Mouse (Mus musculus): ENCODE results near the gene Taok2. TPM values are rescaled to one million over a fixed set of nuclear protein-coding genes. Genes with fewer than 3 reads are reported as not detected.

The Taok2 gene
- polyA plus RNA-seq, 1 experiment from 2014 or later = 55.2 TPM

- Histone ChIP-seq H3K27me3 (replicated peaks) (no peaks in the 10 kb centered on the region), H3K4me2 (peak overlapping the region; percentile 64), H3K27ac (replicated peaks) (peak overlapping the region; percentile 90), H3K9me3 (replicated peaks) (no peaks in the 10 kb centered on the region), H3K36me3 (0 out of 2 replicates have a peak, but pooled peaks cover 8% of the 10 kb centered on the region), H3K4me1 (peaks cover 49% of the 10 kb centered on the region), H3K9ac (replicated peaks) (peak overlapping the region; percentile 89), H3K4me3 (replicated peaks) (peak overlapping the region; percentile 68)
- 0 out of 2 replicates have a peak, but pooled peaks have one; percentile 8 for ATAC-seq (ENCODE audit: low FRiP score)
- 7% methylated on average over 10 of the region's 10 CpGs for WGBS
Measured at GRCm38 (mm10) chr7:126823940-126824339, 60.6 kb downstream of the Taok2 start.

GRCm38 (mm10) chr7:126823202-126823711 is 61.2 kb downstream of the Taok2 start:
- Histone ChIP-seq H3K27ac (replicated peaks) (peak overlapping the region; percentile 90), H3K27me3 (replicated peaks) (no peaks in the 10 kb centered on the region), H3K4me1 (peaks cover 49% of the 10 kb centered on the region), H3K4me2 (peak overlapping the region; percentile 64), H3K9ac (replicated peaks) (peak overlapping the region; percentile 89), H3K9me3 (replicated peaks) (no peaks in the 10 kb centered on the region), H3K4me3 (replicated peaks) (peak overlapping the region; percentile 68), H3K36me3 (0 out of 2 replicates have a peak, but pooled peaks cover 4% of the 10 kb centered on the region)
- peak; percentile 88 for ATAC-seq (ENCODE audit: low FRiP score)
- under 1% methylated on average over 12 of the region's 19 CpGs for WGBS

GRCm38 (mm10) chr7:126822741-126823140 is 61.8 kb downstream of the Taok2 start:
- peaks cover 49% of the 10 kb centered on the region for H3K4me1 ChIP-seq
- H3K9me3 ChIP-seq (replicated peaks) = no peaks in the 10 kb centered on the region
- peak overlapping the region; percentile 90 for H3K27ac ChIP-seq (replicated peaks)
- H3K36me3 ChIP-seq = 0 out of 2 replicates have a peak, but pooled peaks cover 4% of the 10 kb centered on the region
- peak overlapping the region; percentile 89 for H3K9ac ChIP-seq (replicated peaks)
- no peaks in the 10 kb centered on the region for H3K27me3 ChIP-seq (replicated peaks)
- H3K4me3 ChIP-seq (replicated peaks) = peak overlapping the region; percentile 68
- peak; percentile 29 for ATAC-seq (ENCODE audit: low FRiP score)
- WGBS = 9% methylated on average over 9 of the region's 9 CpGs
- H3K4me2 ChIP-seq = peak overlapping the region; percentile 64

GRCm38 (mm10) chr7:126821835-126822511 is 62.5 kb downstream of the Taok2 start:
- Histone ChIP-seq H3K36me3 (no peaks in the 10 kb centered on the region), H3K27me3 (replicated peaks) (no peaks in the 10 kb centered on the region), H3K9me3 (replicated peaks) (no peaks in the 10 kb centered on the region), H3K27ac (replicated peaks) (peak overlapping the region; percentile 90), H3K4me1 (peaks cover 42% of the 10 kb centered on the region), H3K9ac (replicated peaks) (peak overlapping the region; percentile 89), H3K4me2 (peak overlapping the region; percentile 64), H3K4me3 (replicated peaks) (peak overlapping the region; percentile 68)
- WGBS = 24% methylated on average over 7 of the region's 7 CpGs
- ATAC-seq (ENCODE audit: low FRiP score) = no peak

- no peaks in the 10 kb centered on the region for H3K36me3 ChIP-seq
- H3K9me3 ChIP-seq (replicated peaks) = no peaks in the 10 kb centered on the region
- WGBS = 25% methylated on average over 1 of the region's 1 CpGs
- no peak overlapping the region for H3K9ac ChIP-seq (replicated peaks)
- no peak overlapping the region for H3K27ac ChIP-seq (replicated peaks)
- H3K4me1 ChIP-seq = peaks cover 11% of the 10 kb centered on the region
- ATAC-seq (ENCODE audit: low FRiP score) = no peak
- H3K27me3 ChIP-seq (replicated peaks) = no peaks in the 10 kb centered on the region
- no peak overlapping the region for H3K4me2 ChIP-seq
- H3K4me3 ChIP-seq (replicated peaks) = no peak overlapping the region
Measured at GRCm38 (mm10) chr7:126818818-126819217, 65.7 kb downstream of the Taok2 start.

GRCm38 (mm10) chr7:126817595-126817994 is 66.9 kb downstream of the Taok2 start:
- no peaks in the 10 kb centered on the region for H3K36me3 ChIP-seq
- no peaks in the 10 kb centered on the region for H3K27me3 ChIP-seq (replicated peaks)
- ATAC-seq (ENCODE audit: low FRiP score) = no peak
- H3K9ac ChIP-seq (replicated peaks) = no peak overlapping the region
- no peaks in the 10 kb centered on the region for H3K9me3 ChIP-seq (replicated peaks)
- H3K4me3 ChIP-seq (replicated peaks) = no peak overlapping the region
- WGBS = 86% methylated on average over 7 of the region's 7 CpGs
- H3K4me1 ChIP-seq = peaks cover 8% of the 10 kb centered on the region
- no peak overlapping the region for H3K27ac ChIP-seq (replicated peaks)
- H3K4me2 ChIP-seq = no peak overlapping the region

- Histone ChIP-seq H3K4me1 (no peaks in the 10 kb centered on the region), H3K27ac (replicated peaks) (no peak overlapping the region), H3K4me3 (replicated peaks) (no peak overlapping the region), H3K27me3 (replicated peaks) (no peaks in the 10 kb centered on the region), H3K9ac (replicated peaks) (no peak overlapping the region), H3K9me3 (replicated peaks) (no peaks in the 10 kb centered on the region), H3K36me3 (no peaks in the 10 kb centered on the region), H3K4me2 (no peak overlapping the region)
- no peak for ATAC-seq (ENCODE audit: low FRiP score)
- WGBS = 84% methylated on average over 8 of the region's 8 CpGs
Measured at GRCm38 (mm10) chr7:126816494-126816893, 68.0 kb downstream of the Taok2 start.

GRCm38 (mm10) chr7:126815726-126816222 is 68.7 kb downstream of the Taok2 start:
- ATAC-seq (ENCODE audit: low FRiP score) = no peak
- Histone ChIP-seq H3K27ac (replicated peaks) (no peak overlapping the region), H3K4me3 (replicated peaks) (no peak overlapping the region), H3K9me3 (replicated peaks) (no peaks in the 10 kb centered on the region), H3K4me1 (no peaks in the 10 kb centered on the region), H3K36me3 (no peaks in the 10 kb centered on the region), H3K9ac (replicated peaks) (no peak overlapping the region), H3K4me2 (no peak overlapping the region), H3K27me3 (replicated peaks) (no peaks in the 10 kb centered on the region)
- whole genome bisulfite sequencing = 49% methylated on average over 8 of the region's 8 CpGs

Other genes starting within 250 kb of the Taok2 start
- gene Sgf29, start 235.4 kb downstream of the Taok2 start, polyA plus RNA-seq (2015; fragmentation: Nextera tagmentation; extraction: Ambion mirVana) = 53.2 and 64.5 TPM in 2 replicates
- 3.4 and 5.1 TPM in 2 replicates for gene Sult1a1, start 208.3 kb downstream of the Taok2 start, polyA plus RNA-seq (2015; fragmentation: Nextera tagmentation; extraction: Ambion mirVana)
- gene Bola2, start 189.3 kb downstream of the Taok2 start, polyA plus RNA-seq (2015; fragmentation: Nextera tagmentation; extraction: Ambion mirVana) = 131 and 154 TPM in 2 replicates
- gene Slx1b, start 188.9 kb downstream of the Taok2 start, polyA plus RNA-seq (2015; fragmentation: Nextera tagmentation; extraction: Ambion mirVana) = 13.9 and 18.2 TPM in 2 replicates
- gene Coro1a, start 176.9 kb downstream of the Taok2 start, polyA plus RNA-seq (2015; fragmentation: Nextera tagmentation; extraction: Ambion mirVana) = 120 and 192 TPM in 2 replicates
- gene Mapk3, start 125.1 kb downstream of the Taok2 start, polyA plus RNA-seq (2015; fragmentation: Nextera tagmentation; extraction: Ambion mirVana) = 104 and 105 TPM in 2 replicates
- gene Gdpd3, start 118.4 kb downstream of the Taok2 start, polyA plus RNA-seq (2015; fragmentation: Nextera tagmentation; extraction: Ambion mirVana) = 1.0 and 1.5 TPM in 2 replicates
- 187 and 207 TPM in 2 replicates for gene Ypel3, start 107.7 kb downstream of the Taok2 start, polyA plus RNA-seq (2015; fragmentation: Nextera tagmentation; extraction: Ambion mirVana)
- 0.34 and 0.35 TPM in 2 replicates for gene Tbx6, start 103.2 kb downstream of the Taok2 start, polyA plus RNA-seq (2015; fragmentation: Nextera tagmentation; extraction: Ambion mirVana)
- gene Ppp4c, start 92.2 kb downstream of the Taok2 start, polyA plus RNA-seq (2015; fragmentation: Nextera tagmentation; extraction: Ambion mirVana) = 154 and 188 TPM in 2 replicates
- gene Fam57b, start 87.0 kb downstream of the Taok2 start, polyA plus RNA-seq (2015; fragmentation: Nextera tagmentation; extraction: Ambion mirVana) = 48.2 and 54.4 TPM in 2 replicates
- gene 4930451I11Rik, start 53.1 kb downstream of the Taok2 start, polyA plus RNA-seq (2015; fragmentation: Nextera tagmentation; extraction: Ambion mirVana) = not detected in 2 replicates
- gene Doc2a, start 37.3 kb downstream of the Taok2 start, polyA plus RNA-seq (2015; fragmentation: Nextera tagmentation; extraction: Ambion mirVana) = 36.2 and 39.3 TPM in 2 replicates
- 20.3 and 28.6 TPM in 2 replicates for gene Hirip3, start 22.7 kb downstream of the Taok2 start, polyA plus RNA-seq (2015; fragmentation: Nextera tagmentation; extraction: Ambion mirVana)
- gene Ino80e, start 22.3 kb downstream of the Taok2 start, polyA plus RNA-seq (2015; fragmentation: Nextera tagmentation; extraction: Ambion mirVana) = 89.4 and 90.5 TPM in 2 replicates
- gene Tmem219, start 38.2 kb upstream of the Taok2 start, polyA plus RNA-seq (2015; fragmentation: Nextera tagmentation; extraction: Ambion mirVana) = 30.9 and 31.1 TPM in 2 replicates
- gene Kctd13, start 44.2 kb upstream of the Taok2 start, polyA plus RNA-seq (2015; fragmentation: Nextera tagmentation; extraction: Ambion mirVana) = 102 and 121 TPM in 2 replicates
- gene Asphd1, start 64.9 kb upstream of the Taok2 start, polyA plus RNA-seq (2015; fragmentation: Nextera tagmentation; extraction: Ambion mirVana) = 8.9 and 11.7 TPM in 2 replicates
- 51.6 and 56.9 TPM in 2 replicates for gene Sez6l2, start 65.9 kb upstream of the Taok2 start, polyA plus RNA-seq (2015; fragmentation: Nextera tagmentation; extraction: Ambion mirVana)
- 139 and 145 TPM in 2 replicates for gene Cdipt, start 91.2 kb upstream of the Taok2 start, polyA plus RNA-seq (2015; fragmentation: Nextera tagmentation; extraction: Ambion mirVana)
- gene Cdiptos, start 91.4 kb upstream of the Taok2 start, polyA plus RNA-seq (2015; fragmentation: Nextera tagmentation; extraction: Ambion mirVana) = 0.82 and 1.0 TPM in 2 replicates
- gene Mvp, start 129.9 kb upstream of the Taok2 start, polyA plus RNA-seq (2015; fragmentation: Nextera tagmentation; extraction: Ambion mirVana) = 5.2 and 11.6 TPM in 2 replicates
- 0.79 and 1.2 TPM in 2 replicates for gene Pagr1b, start 131.8 kb upstream of the Taok2 start, polyA plus RNA-seq (2015; fragmentation: Nextera tagmentation; extraction: Ambion mirVana)
- 52.5 and 80.1 TPM in 2 replicates for gene Pagr1a, start 132.6 kb upstream of the Taok2 start, polyA plus RNA-seq (2015; fragmentation: Nextera tagmentation; extraction: Ambion mirVana)
- 18.8 and 54.5 TPM in 2 replicates for gene Gm42742, start 136.4 kb upstream of the Taok2 start, polyA plus RNA-seq (2015; fragmentation: Nextera tagmentation; extraction: Ambion mirVana)
- 69.9 and 72.5 TPM in 2 replicates for gene Prrt2, start 136.5 kb upstream of the Taok2 start, polyA plus RNA-seq (2015; fragmentation: Nextera tagmentation; extraction: Ambion mirVana)
- gene Maz, start 142.3 kb upstream of the Taok2 start, polyA plus RNA-seq (2015; fragmentation: Nextera tagmentation; extraction: Ambion mirVana) = 78.1 and 82.6 TPM in 2 replicates
- 20.0 and 40.9 TPM in 2 replicates for gene Kif22, start 157.8 kb upstream of the Taok2 start, polyA plus RNA-seq (2015; fragmentation: Nextera tagmentation; extraction: Ambion mirVana)
- gene Zg16, start 202.6 kb upstream of the Taok2 start, polyA plus RNA-seq (2015; fragmentation: Nextera tagmentation; extraction: Ambion mirVana) = not detected in 2 replicates
- 2.4 and 8.6 TPM in 2 replicates for gene AI467606, start 206.7 kb upstream of the Taok2 start, polyA plus RNA-seq (2015; fragmentation: Nextera tagmentation; extraction: Ambion mirVana)
- 0.75 and 1.1 TPM in 2 replicates for gene Qprt, start 237.5 kb upstream of the Taok2 start, polyA plus RNA-seq (2015; fragmentation: Nextera tagmentation; extraction: Ambion mirVana)

All from neural tube, embryonic 15.5 days (tissue).